Mouse (Mus musculus): ENCODE results near the gene Prkcb.
"Not testable (repeated sequence)": the region's sequence is repeated elsewhere in the genome, so short reads cannot be mapped to it uniquely, and the experiment has no call there.

Prkcb gene

DNA sequence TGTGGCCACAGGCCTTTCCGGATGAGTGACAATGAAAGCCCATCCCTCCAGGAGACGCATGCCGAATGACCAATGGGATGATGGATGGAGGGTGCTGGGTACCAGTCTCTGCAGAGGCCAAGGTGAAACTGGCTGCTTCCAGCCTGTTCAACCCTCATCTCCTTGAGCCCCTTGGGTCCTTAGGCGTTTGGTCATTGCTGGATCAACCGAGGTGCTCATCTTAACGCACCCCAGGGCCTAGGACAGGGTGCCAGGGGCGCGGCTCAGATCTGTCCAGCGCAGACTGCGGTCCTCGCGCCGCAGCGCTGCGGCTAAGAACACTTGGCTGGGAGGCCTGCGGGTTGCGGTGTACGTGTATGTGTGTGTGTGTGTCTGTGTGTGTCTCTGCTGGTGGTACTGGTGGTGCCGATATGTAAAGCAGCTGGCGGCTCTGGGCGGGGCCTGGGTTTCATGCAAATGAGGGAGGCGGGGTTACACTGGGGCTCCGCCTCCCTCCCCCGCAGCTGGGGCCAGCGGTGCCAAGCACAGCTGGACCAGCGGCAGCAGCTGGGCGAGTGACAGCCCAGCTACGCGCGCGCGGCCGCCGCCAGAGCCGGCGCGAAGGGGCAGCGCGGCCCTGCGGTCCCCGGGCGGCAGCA lies at the start of gene Prkcb:
Gene Prkcb, plus strand, starts transcription at position 147 of the 638 bp plus-strand sequence.
- peak; percentile 76 for DNase-seq

DNA sequence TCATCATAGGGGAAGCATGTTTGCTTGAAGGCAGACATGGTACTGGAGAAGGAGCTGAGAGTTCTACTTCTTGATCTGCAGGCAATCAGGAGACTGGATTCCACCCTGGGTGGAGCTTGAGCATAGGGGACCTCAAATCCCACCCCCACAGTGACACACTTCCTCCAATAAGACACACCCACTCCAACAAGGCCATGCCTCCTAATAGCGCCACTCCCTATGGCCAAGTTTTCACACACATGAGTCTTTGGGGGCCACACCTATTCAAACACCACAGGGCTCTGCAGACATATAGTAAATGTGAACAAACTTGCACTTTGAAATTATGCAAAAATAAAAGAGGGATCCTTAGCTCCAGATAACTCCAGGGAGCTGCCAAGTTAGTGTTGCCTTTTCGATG lies 49.6 kb upstream of the Prkcb start:
- no peak for DNase-seq

DNA sequence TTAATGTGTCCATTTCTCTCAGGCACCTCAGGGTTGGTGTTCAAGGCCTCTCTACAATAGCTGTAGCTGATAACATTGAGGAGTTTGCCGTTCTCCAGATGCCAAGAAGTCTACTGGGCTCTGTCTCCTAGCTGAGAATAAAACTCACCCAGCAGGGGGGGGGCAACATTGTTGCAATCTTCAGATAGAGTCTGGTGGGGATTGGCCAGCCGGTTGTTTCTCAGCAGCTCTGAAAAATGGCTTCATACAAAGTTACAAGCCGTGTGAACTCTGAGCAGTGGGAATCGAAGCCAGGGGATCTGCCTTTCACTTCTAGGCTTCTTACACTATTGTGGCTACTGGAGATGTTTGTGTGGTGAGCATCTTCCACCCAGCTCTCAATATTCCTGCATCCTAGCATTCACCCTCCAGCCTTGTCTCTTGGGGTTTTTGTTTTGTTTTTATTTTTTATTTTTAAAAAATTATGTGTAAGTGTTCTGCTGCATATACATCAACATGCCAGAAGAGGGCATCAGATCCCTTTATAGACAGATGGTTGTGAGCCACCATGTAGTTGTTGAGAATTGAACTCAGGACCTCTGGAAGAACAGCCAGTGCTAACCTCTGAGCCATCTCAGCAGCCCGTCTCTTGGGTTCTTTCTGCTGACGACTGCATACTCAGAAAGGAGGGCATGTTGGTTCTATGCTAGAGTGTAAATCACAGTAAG lies 48.0 kb upstream of the Prkcb start:
- no peak for DNase-seq

DNA sequence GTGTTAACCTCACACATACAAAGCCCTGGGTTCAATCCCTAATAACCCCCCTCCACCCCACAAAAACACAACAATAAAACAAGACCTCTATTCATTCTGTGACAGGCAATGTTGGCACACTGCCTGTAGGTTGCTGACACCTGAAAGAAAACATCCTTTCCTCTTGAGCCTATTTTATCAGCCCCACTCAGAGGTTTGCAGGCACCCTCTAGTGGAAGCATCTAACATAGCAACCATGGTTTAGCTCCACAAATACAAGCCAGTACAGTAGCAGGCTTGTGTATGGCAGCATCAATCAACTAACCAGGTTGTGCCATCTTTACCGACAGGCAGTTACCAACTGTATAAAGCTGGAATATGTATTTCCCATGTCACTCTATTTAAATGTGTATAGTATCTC lies 46.3 kb upstream of the Prkcb start:
- peak; percentile 52 for DNase-seq

DNA sequence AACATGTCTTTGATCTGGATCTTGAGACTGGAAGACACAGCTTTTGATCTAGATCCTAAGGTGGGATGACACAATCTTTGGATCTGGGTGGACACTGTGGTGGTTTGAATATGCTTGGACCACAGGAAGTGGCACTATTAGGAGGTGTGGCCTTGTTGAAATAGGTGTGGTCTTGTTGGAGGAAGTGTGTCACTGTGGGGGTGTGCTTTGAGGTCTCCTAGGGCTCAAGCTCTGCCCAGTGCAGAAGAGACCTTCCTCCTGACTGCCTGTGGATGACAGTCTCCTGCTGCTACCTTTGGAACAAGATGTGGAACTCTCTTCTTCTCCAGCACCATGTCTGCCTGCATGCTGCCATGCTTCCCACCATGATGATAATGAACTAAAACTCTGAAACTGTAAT lies 45.8 kb upstream of the Prkcb start:
- DNase-seq: not testable (repeated sequence)

DNA sequence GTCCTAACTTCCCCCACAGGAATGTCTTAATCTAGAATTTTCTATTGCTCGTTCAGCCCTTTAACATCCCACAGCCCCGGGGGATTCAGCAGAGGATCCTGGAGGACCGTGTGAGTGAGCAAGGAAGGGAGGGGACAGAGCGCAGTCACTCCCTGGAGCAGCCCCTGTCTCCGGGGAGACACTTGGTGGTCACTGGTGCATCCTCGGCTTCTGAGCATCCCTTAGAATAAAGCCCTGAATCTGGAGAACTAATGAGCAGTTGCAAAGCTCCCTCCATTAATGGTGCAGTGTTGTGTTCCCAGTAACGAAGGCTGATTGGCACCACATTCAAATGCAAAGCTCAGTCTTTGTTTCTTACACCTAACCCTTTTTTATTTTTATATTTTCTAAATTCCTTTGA lies 44.4 kb upstream of the Prkcb start:
- DNase-seq: no peak

DNA sequence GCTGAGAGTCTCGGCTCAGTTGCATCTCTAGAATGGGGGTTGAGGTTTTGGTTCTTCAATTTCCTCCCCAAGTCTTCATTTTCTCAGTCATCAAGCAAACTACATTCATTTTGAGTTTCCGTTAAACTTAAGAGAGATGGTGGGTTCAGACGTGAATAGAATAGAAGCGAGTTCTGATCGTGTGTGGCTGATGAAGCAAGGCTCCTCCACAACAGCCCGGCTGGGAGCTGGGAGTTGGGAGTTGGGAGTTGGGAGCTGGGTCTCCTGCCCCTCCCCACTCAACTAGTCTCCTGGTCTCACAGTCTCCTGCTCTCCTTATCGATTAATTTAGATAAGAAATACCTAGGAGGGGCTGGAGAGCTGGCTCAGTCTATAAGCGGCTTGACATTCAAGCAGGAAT lies 44.0 kb upstream of the Prkcb start:
- no peak for DNase-seq

DNA sequence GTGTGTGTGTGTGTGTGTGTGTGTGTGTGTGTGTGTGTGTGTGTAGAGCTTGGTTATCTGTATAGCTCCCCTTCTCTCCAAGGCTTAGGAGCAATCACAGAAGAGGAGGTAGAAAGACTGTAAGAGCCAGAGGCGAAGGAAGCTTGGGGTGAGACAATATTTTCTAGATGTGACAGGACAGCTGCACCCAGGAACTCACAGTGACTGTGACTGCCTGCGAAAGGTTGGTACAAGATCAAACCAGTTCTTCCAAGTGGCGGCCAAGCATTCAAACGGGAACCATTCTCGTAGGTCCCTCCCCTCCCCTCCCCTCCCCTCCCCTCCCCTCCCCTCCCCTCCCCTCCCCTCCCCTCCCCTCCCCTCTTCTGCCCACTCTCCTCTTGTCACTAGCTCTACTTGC lies 42.6 kb upstream of the Prkcb start:
- DNase-seq: no peak

DNA sequence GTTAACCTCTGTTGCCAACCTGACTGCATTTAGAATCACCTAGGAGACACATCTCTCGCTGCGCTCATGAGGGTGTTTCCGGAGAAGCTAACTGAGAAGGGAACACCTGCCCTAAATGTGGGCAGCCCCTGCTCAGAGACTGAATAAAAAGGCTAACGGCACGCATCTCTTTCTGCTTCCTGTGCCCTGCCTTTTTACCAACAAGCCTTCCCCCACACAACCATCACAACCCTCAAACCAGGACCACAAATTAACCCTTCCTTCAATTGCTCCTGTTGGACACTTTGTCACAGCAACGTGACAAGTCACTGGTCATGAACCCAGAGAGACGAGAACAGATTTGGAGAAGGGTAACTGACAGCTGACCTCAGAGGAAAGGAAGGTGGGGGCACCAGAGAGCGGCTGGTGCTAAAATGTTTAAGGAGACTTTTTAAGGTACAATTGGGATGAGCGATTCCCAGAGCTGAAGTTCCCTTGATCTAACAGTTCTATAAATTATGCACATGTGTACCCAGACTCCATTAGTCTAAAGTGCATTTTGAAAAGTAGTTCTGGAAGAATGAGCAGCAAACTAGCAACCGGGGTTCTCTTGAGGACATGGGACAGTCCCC lies 41.2 kb upstream of the Prkcb start:
- DNase-seq: no peak

DNA sequence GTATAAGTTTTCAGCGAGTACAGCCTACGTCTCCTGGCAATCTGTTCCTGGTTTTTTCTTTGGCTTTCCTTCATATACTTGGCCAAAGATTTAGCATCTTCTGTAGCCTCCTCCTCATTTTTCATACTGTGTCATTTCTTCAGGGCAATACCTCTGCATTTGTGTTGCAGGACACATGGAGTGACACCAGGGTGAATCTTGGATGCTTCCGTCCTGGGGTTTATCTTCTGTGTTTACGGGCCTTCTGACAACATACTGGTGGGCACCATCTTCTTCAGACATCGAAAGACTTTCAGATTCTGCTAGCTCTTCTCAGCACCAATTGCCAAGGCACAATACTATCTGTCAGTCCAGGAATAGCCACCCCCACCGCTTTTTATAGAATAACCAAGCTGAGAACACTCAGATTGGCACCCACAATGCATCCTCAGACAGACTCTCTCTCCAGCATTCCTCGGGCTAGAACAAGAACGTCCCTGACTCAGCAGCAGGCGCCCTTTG lies 39.2 kb upstream of the Prkcb start:
- no peak for DNase-seq

DNA sequence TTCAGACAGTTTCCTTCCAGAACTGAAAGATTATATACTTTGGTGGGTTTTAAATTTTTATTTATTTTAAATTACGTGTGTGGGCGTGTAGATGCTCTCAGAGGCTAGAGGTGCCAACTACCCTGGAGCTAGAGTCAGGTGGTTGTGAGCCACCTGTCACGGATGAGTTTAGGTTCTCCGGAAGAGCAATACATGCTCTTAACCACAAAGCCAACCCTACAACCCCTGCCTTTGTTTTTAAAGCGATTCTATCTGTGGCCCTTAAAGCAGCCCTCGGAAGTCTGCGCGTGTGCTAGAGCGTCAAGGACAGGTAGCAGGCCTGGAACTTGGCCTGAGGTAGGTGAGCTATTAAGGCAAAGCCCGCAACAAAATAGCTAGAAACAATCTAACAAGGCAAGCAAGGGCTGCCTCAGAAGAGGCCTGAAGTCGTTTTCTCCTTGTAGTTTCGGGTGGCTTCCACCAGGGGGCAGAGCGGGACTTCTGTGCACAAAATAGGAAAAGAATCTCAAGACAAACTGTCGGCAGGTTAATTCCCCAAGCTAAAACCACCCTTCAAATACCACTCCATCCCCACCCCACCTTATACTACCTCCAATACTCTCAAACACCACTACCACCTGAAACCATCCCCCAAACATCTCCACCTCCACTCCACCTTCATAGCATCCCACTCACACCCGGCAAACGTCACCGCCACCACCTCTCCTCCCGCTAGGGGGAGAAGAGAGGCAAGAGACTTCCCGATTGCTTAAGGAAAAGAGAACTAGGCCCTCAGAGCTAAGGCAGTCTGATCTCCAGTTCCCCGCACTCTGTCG lies 37.1 kb upstream of the Prkcb start:
- peak; percentile 81 for DNase-seq

DNA sequence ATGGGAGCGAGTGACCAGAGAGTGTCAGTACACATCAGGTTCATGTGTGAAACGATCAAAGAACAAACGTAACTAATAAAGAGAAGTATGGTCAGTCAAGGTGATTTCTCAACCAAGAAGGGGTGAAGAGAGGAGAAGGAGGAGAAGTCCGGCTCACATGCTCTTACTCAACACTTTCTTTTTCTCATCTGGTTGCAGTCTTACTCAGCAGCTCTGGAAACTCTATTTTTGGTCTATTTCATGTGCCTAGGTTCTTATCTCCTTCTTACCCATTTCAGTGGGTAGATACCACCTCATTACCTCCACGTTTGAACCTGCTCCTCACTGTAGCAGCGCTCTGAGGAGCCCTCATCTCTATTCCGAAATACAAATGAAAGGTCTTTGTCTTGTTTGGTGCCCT lies 31.8 kb upstream of the Prkcb start:
- DNase-seq: no peak

DNA sequence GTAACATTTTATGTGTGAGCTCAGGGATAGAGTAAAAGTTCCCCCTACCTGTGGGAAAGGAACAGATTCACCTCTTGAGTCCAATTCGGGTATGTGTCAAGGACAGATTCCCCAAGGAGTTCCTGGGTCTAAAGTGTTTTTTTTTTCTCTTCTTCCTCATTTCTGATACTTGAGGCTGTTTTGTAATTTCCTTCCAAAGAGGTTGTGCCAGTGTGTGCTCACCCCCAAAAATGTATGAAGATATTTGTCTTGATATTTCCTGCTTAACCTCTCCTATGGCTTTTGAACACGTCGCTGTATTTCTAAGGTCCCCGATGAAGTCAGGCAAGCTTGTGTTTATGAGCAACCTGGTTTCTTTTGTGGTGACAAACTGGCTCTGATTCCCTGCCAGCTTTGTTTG lies 30.0 kb upstream of the Prkcb start:
- DNase-seq: no peak

DNA sequence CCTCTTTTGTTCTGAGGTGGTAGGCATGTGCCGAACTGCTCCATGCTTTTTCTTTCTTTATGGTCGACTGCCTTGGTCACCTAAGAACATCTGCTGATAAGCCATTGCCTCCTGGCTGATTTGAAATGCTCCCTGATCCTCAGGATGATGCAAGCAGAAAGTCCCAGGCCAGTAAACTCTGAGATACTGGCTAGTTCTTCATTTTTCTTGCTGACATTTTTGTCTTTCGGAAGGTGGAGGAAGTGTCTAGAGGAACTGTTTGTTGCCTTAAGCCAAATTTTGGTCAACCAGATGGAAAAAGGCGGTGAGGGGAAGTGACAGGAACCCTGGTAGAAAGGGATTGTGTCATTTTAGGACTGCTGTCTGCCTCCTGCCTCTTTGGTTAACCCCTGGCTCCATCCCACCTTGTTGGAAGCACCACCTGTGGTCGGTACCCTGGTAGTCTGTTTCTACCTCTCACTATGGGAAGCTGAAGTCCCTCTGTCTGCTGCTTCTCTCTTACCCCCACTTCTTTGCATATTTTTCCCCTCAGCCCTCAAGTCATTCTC lies 28.4 kb upstream of the Prkcb start:
- DNase-seq: no peak

DNA sequence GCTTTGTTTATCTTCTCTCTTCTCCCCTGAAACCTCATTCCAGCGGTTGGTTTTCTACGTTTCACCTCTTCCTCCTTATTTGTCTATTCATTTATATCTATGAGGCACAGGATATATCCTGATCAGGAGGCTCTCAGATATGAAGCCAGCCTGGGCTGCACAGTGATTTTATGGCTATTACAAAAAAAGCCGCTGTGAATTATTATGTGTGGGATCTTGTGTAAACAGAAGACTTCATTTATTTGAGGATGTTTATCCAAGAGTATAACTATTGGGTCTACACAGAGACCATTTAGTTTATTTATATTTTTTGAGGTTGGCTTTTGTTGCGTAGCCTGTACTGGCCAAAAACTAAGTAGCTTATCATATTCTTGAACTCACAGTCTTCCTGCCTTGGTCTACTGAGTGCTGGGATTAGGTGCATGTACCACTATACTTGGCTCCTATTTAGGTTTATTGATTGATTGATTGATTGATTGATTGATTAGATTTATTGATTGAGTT lies 19.5 kb upstream of the Prkcb start:
- peak; percentile 24 for DNase-seq

DNA sequence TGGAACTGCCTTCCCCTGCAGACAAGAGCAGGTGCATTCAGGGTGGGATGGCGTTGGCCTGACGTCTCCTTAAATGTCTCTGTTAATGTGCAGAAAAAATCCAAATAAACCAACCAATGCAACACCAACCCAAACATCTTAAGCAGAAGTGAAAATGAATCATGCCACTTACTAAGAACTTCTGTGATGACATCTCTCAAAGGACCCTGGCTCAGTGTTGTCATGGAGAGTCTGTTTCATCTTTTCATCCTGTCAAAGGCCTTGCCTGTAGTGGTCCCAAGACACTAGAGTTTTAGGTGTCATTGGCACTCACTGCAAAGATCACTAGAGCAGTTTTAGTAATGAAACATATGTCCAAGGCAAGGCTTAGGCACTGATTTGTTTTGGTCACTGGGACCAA lies 16.2 kb upstream of the Prkcb start:
- no peak for DNase-seq

DNA sequence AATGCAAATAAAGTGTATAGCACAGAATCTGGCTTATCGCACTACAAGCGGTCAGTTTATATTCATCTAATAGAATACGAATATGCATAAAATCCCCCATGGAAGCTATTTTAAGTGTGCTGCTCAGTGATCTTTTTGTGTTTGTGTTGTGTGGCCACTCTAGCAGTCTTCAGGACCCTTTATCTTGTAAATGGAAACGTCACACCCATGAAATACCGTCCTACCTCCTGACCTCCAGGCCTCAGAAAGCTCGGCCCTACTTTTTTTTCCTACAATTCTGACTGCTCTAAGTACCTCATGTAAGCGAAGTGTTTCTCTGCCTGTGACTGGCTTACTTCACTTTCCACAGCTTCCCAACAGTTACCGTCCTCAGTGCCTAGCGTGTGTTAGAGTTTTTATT lies 9.0 kb upstream of the Prkcb start:
- no peak for DNase-seq

DNA sequence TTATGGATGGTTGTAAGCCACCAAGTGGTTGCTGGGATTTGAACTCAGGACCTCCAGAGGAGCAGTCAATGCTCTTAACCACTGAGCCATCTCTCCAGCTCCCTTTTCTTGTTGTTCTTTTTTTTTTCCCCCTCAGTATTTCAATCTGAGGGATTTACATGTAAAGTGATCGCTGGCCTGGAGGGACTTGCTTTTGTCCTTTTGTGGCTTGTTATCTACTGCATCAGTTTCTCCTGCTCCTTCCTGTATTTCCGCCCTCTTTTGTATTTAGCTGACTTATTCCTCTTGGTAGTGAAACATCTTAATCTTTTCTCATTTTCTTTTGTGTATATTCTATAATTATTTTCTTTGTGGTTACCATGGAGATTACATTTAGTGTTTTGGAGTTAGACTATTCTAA lies 8.2 kb upstream of the Prkcb start:
- DNase-seq: no peak

DNA sequence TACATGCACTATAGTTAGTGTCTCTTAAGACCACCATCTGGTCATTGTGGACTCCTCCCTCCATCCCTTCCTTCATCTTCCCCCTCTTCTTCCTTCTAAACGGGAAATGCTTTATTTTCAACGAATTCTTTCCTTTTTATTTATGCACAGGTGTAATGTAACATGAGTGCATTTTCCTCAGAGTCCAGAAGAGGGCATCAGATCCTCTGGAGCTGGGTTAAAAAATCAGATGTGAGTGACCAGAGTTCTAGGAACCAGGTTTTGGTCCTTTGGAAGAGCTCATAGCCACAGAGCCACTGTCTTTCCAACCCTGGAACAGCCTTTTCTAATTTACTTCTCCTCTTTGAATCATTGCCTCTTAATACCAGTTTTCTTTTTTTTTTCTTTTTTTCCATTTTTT lies 6.0 kb upstream of the Prkcb start:
- no peak for DNase-seq

DNA sequence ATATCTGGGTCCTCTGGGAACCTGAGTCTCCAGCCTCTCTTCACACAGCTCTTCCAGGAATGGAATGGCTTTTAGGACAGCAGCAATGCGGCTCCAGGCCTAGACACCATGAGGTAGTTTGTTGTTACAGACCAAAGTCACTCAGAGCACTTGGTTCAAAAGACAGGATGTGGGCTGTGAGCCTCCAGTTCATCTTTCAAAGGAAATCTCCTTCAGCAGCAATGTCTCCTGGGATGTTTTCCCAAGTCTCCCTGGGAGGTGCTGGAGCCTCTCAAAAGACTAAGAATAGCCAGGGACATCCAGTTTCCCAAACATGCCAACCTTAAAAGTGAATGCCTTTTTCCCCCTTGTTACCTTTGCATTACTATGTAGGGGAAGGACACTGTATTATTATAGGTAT lies 1.3 kb upstream of the Prkcb start:
- no peak for DNase-seq

DNA sequence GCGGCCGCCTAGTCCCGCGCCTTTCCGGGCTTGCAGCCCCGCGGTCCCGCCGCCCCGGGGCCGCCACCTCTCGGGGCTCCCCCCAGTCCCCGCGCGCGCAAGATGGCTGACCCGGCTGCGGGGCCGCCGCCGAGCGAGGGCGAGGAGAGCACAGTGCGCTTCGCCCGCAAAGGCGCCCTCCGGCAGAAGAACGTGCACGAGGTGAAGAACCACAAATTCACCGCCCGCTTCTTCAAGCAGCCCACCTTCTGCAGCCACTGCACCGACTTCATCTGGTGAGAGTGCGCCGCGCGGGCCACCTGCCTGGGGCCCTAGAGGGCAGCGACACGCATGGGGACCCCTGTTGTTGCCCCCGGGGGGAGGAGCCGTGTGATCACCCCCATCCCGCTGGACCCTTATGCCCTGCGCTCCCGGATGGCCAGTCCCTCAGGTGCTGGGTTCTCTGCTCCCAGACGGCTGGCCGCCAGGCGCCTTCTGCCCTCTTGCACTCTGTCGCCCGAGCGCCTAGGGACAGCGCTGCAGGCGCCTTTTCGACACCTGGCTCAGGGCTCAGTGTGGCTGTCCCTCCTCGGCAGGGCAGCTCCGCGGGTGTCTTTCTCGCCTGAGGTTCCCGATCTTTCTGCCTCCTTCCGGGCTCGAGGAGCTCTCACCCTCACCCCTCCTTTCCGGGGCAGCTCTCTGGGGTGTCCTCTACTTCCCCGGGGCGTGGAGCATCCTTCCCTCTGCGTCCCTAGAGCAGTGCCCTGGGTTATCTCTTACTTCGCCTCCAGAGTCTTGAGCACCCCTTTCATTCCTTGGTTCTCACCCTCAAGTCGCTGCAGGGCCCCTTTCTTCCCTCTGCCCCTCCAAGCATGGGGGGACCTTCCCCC lies 926 bp downstream of the Prkcb start:
- DNase-seq: peak; percentile 11

DNA sequence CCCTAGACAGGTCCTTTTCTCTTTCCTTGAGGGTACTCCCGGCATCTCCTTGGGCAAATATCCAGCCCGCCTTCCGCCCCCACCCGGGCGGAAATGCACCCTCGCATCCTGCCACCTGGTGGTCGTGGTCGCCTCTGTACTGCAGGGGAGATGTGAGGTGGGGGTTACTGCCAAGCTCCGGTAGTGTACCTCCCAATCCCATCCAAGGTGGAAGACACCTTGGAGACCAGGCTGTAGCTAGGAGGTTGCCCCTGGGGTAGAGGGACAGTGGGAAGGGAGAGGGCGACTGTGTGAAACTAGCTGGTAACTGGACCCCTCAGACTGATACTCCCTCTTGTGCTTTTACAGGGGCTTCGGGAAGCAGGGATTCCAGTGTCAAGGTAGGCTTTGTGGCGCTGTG lies 1.6 kb downstream of the Prkcb start:
- peak; percentile 37 for DNase-seq
